Mouse (Mus musculus) liver, embryonic 11.5 days (tissue): Measurements from ENCODE around the gene H2-DMa. TPM values are rescaled to one million over a fixed set of nuclear protein-coding genes. Genes with fewer than 3 reads are reported as not detected.

Source experiments
- ATAC-seq: fragments of 200-750 bp; cut with Nextera tagmentation; replicated peaks from 2 replicates; pipeline ENCODE4 v1.8.0; 2017; ENCODE audit warnings: moderate number of reproducible peaks, mild to moderate bottlenecking, moderate TSS enrichment, moderate library complexity; ENCODE audit not compliant: low FRiP score
- DNase-seq: peaks from one replicate; pipeline ENCODE4 v3.0.0-alpha.2; 2017; ENCODE audit warnings: low spot score
- H3K27ac ChIP-seq: fragments of 300-500 bp; sonication (generic); 2 replicates; pipeline ENCODE4 v1.5.1; 2014; ENCODE audit warnings: mild to moderate bottlenecking, low read depth, low read length, control low read depth
- H3K27me3 ChIP-seq: fragments of 300-500 bp; sonication (generic); replicated peaks from 2 replicates; pipeline ENCODE4 v1.6.1; 2014; ENCODE audit warnings: low read length, mixed read lengths; ENCODE audit not compliant: control insufficient read depth, insufficient read depth
- H3K36me3 ChIP-seq: fragments of 300-500 bp; sonication (generic); 2 replicates; pipeline ENCODE4 v1.6.1; 2014; ENCODE audit warnings: mild to moderate bottlenecking, low read length, moderate library complexity, mixed read lengths; ENCODE audit not compliant: control insufficient read depth, insufficient read depth
- H3K4me1 ChIP-seq: fragments of 300-500 bp; sonication (generic); replicated peaks from 2 replicates; pipeline ENCODE4 v1.6.1; 2014; ENCODE audit warnings: low read length, mixed read lengths; ENCODE audit not compliant: control insufficient read depth, insufficient read depth
- H3K4me2 ChIP-seq: fragments of 300-500 bp; sonication (generic); 2 replicates; pipeline ENCODE4 v1.6.1; 2014; ENCODE audit warnings: mild to moderate bottlenecking, control low read depth, moderate library complexity
- H3K4me3 ChIP-seq: fragments of 300-500 bp; sonication (generic); 2 replicates; pipeline ENCODE4 v1.5.1; 2014; ENCODE audit warnings: low read depth, low read length, control low read depth
- H3K9ac ChIP-seq: fragments of 300-500 bp; sonication (generic); 2 replicates; pipeline ENCODE4 v1.6.1; 2014; ENCODE audit warnings: low read depth, low read length, control low read depth
- H3K9me3 ChIP-seq: fragments of 300-500 bp; sonication (generic); 2 replicates; pipeline ENCODE4 v1.6.1; 2016; ENCODE audit warnings: low read length, inconsistent platforms, mixed read lengths; ENCODE audit not compliant: control insufficient read depth
- WGBS: fragments of 180-500 bp; shearing (Covaris S2); extraction: QIAGEN DNeasy Blood & Tissue Kit; methylation state at CpG from one replicate; pipeline ENCODE4 v1.1.7; 2014; 5-methylcytosine and 5-hydroxymethylcytosine counted together
- polyA plus RNA-seq: library from polyadenylated mRNA; unstranded; fragments of >200 nt; fragmentation: Nextera tagmentation; extraction: Ambion mirVana; gene quantifications from 2 replicates; pipeline ENCODE4 v1.2.1, GENCODE M21; 2014

Gene H2-DMa
- polyA plus RNA-seq, 1 experiment from 2014 or later, result 5.9 TPM

DNA sequence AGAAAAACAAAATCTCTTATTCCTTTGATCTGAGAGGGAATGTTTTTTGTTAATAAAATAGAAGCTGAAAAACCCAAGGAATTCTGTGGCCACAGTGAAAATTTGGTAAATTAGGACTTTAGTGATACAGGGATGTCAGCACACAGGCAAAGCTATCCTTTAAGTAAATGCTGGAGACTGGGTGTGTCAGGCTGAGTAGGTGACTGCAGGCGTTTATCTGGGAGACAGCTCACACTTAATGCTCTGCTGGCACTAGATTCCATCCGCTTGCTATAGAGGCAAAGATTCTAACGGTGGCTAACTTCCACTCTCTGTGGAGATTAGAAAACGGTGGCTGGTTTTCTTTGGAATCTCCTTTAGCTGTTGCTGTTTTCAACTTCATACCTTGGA lies 51.1 kb downstream of the H2-DMa start:
- Histone ChIP-seq H3K27me3 (no peaks in the 10 kb centered on the region; the same call in 1 of the 2 replicates), H3K27ac (no peak overlapping the region), H3K4me1 (no peaks in the 10 kb centered on the region), H3K9me3 (peaks cover 4% of the 10 kb centered on the region; the same call in 1 of the 2 replicates), H3K9ac (no peak overlapping the region), H3K4me3 (no peak overlapping the region), H3K36me3 (no peaks in the 10 kb centered on the region), H3K4me2 (no peak overlapping the region)
- no peak for ATAC-seq
- DNase-seq, result no peak
- 19% methylated on average over 4 of the region's 4 CpGs for WGBS

DNA sequence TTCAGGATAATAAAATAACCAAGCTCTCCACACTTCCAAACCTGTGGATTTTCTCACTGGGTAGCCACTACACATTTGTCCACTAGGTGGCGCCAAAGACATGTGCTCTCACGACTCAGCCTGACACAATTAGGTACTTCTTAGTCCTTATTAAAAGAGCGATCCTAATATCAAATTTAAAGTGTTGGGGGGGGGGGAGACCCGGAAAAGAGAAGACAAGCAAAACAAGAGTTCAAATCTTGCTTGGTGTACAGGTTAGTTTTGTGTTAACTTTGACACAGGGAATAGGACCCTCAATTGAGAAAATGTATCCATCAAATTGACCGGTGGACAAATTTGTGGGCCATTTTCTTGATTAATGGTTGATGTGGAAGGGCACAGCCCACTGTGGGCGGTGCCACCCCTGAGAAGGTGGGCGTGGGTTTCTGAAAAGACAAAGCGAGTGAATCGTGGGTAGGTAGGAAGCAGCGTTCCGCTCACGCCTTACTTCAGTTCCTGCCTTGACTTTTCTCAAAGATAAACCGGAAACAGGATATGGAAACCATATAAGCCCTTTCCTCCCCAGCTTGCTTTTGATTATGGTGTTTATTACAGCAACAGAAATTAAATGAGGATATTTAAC lies 51.6 kb downstream of the H2-DMa start:
- DNase-seq (peak; percentile 60), ATAC-seq (no peak)
- Histone ChIP-seq H3K36me3 (no peaks in the 10 kb centered on the region), H3K9ac (no peak overlapping the region), H3K9me3 (peaks cover 4% of the 10 kb centered on the region; the same call in 1 of the 2 replicates), H3K4me1 (no peaks in the 10 kb centered on the region), H3K4me3 (no peak overlapping the region), H3K4me2 (peak overlapping the region; percentile 0; the same call in 1 of the 2 replicates), H3K27me3 (no peaks in the 10 kb centered on the region; the same call in 1 of the 2 replicates), H3K27ac (no peak overlapping the region)
- WGBS, result 26% methylated on average over 13 of the region's 13 CpGs

DNA sequence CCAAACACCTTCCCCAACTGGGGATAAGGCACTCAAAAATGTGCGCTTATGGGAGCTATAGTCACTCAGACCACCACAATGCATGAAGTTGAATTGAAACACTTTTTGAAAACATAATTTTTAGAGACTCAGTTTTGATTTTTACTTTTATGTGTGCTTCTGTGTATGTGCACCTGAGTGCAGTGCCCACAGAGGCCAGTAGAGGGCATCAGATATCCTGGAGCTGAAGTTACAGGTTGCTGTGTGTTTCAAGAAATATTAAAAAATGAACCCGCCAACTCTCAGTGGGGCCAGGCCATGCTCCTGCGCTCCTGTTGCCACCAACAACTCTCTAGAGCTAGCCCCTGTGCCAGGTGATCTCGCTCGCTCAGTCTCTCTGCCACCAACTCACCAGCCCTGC lies 53.2 kb downstream of the H2-DMa start:
- Histone ChIP-seq H3K4me3 (no peak overlapping the region), H3K27me3 (no peaks in the 10 kb centered on the region; the same call in 1 of the 2 replicates), H3K36me3 (no peaks in the 10 kb centered on the region), H3K9ac (no peak overlapping the region), H3K27ac (no peak overlapping the region), H3K9me3 (peaks cover 8% of the 10 kb centered on the region; the same call in 1 of the 2 replicates), H3K4me2 (no peak overlapping the region), H3K4me1 (no peaks in the 10 kb centered on the region)
- 93% methylated on average over 5 of the region's 5 CpGs for WGBS
- no peak for DNase-seq
- no peak for ATAC-seq

DNA sequence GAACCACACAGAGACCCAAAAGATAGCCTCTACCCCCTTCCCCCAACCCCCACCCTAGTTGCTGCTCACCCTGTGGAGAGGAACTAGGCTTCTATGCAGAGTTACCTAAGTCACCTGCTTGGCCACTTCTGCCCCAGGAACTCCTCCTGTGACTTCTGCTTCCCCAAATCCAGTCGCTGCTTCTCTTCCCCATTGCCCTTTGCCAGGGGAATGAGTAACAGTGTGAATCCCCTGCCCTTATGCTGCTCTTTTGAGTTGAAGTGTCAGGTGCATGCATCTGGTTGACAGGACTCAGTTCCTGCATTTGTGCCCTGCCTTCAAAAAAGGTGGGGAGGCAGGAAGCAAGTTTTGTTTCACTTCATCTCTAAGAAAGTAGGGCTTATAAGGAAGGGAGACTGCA lies 54.7 kb downstream of the H2-DMa start:
- DNase-seq (no peak), ATAC-seq (no peak)
- Histone ChIP-seq H3K9ac (no peak overlapping the region), H3K4me3 (no peak overlapping the region), H3K9me3 (peaks cover 8% of the 10 kb centered on the region; the same call in 1 of the 2 replicates), H3K27ac (no peak overlapping the region), H3K4me1 (no peaks in the 10 kb centered on the region), H3K36me3 (no peaks in the 10 kb centered on the region), H3K4me2 (no peak overlapping the region), H3K27me3 (no peaks in the 10 kb centered on the region; the same call in 1 of the 2 replicates)
- 43% methylated on average over 1 of the region's 1 CpGs for WGBS

- H3K9ac ChIP-seq, result no peak overlapping the region
- H3K27me3 ChIP-seq, result peaks cover 2% of the 10 kb centered on the region; the same call in 1 of the 2 replicates
- no peak overlapping the region for H3K4me2 ChIP-seq
- no peak for ATAC-seq
- DNase-seq, result no peak
- no peaks in the 10 kb centered on the region for H3K36me3 ChIP-seq
- no peak overlapping the region for H3K4me3 ChIP-seq
- no peak overlapping the region for H3K27ac ChIP-seq
- peaks cover 8% of the 10 kb centered on the region; the same call in 1 of the 2 replicates for H3K9me3 ChIP-seq
- H3K4me1 ChIP-seq, result no peaks in the 10 kb centered on the region
- 62% methylated on average over 4 of the region's 4 CpGs for WGBS
Observed at GRCm38 (mm10) chr17:34177179-34177578, 57.8 kb downstream of the H2-DMa start.

- WGBS, result 63% methylated on average over 6 of the region's 6 CpGs
- Histone ChIP-seq H3K4me2 (no peak overlapping the region), H3K27ac (no peak overlapping the region), H3K9ac (no peak overlapping the region), H3K27me3 (peaks cover 7% of the 10 kb centered on the region), H3K36me3 (no peaks in the 10 kb centered on the region), H3K9me3 (peaks cover 4% of the 10 kb centered on the region; the same call in 1 of the 2 replicates), H3K4me1 (no peaks in the 10 kb centered on the region), H3K4me3 (no peak overlapping the region)
- DNase-seq (no peak), ATAC-seq (no peak)
Observed at GRCm38 (mm10) chr17:34179019-34179418, 59.7 kb downstream of the H2-DMa start.

DNA sequence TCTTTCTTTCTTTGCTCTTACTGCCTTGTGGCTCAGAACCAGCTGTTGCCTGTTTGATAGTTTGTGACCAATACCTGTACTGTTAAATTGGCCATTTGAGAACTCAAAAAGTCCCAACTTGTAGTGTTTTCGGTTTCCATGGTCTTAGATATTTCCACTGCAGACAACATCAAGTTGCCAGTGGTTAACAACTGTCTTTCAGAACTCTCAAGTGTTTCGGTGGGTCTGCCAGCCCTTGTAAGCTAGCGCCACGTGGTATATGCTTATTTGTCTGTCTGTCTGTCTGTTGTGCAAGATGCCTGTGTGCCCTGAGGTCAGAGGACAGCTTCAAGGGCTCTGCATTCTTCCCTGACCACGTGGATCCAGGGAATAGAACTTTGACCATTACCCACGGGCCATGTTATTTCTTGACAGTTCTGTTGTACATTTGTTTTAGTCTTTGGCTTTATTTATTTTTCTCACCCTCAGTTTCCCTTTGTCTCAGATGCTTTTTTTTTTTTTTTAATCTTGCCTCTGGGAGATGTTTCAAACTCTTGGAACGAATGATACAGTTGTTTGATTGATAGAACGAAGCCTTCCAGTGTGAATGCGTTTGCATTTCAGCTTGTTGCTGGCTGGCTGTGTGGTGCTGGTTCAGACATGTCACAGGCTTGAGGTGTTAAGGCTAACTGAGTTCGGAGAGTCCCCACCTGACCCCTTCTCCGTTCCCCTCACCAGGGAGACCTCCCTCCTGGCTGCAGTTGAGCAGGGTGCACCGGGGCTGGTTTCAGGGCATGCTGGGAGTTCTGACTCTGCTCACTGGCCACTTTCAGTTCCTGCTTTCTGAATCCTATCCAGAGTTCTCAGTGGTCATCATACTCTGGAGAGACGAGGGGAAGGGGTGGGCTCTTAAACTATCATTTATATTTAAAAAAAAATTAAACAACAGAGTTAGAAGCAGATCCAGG lies 60.8 kb downstream of the H2-DMa start:
- H3K27ac ChIP-seq, result no peak overlapping the region
- no peaks in the 10 kb centered on the region for H3K4me1 ChIP-seq
- no peak for DNase-seq
- 64% methylated on average over 13 of the region's 13 CpGs for WGBS
- H3K4me3 ChIP-seq, result no peak overlapping the region
- H3K36me3 ChIP-seq, result no peaks in the 10 kb centered on the region
- peaks cover 4% of the 10 kb centered on the region; the same call in 1 of the 2 replicates for H3K9me3 ChIP-seq
- no peak overlapping the region for H3K9ac ChIP-seq
- no peak for ATAC-seq
- no peak overlapping the region for H3K4me2 ChIP-seq
- peaks cover 10% of the 10 kb centered on the region for H3K27me3 ChIP-seq

DNA sequence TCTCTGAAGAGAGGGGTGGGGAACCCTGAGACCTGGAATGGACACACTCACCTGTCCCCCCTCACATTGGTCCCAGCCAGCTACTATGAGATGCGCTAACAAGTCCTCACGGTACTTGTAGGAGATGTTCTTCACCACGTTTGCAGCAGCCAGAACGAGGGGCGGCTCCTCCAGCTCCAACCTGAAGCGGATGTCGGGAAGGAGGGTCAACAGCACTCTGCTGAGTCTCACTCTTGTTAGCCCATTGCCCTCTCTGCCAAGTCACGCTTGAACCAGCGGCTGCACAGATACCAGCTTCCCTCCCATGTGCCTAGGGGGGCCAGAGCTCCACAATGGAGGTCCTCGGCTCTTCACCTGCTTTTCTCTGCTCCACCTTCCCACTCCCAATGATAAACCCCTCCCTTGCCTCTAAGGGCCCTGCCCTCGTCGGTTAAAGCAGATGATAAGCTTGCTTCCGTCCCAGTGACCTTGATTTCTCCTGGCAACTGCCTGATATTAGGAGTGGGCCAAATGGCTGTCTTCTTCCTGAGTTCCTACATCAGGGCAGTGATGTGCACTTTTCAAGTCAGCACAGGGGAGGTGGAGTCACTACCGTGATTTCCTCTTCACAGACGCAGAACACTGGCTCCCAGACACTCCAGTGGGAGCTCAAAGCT lies 64.4 kb downstream of the H2-DMa start:
- no peak for DNase-seq
- H3K27me3 ChIP-seq, result peaks cover 33% of the 10 kb centered on the region

More for the DNA sequence above, 64.4 kb downstream of the H2-DMa start:
- Histone ChIP-seq H3K9me3 (no peaks in the 10 kb centered on the region), H3K27ac (no peak overlapping the region), H3K4me1 (peaks cover 7% of the 10 kb centered on the region), H3K4me2 (no peak overlapping the region), H3K9ac (no peak overlapping the region), H3K36me3 (no peaks in the 10 kb centered on the region), H3K4me3 (no peak overlapping the region)
- no peak for ATAC-seq
- 62% methylated on average over 15 of the region's 15 CpGs for WGBS
